Mouse (Mus musculus) ES-E14 (cell line): ENCODE results near the gene A830031A19Rik.

Experiments
- CHD2 ChIP-seq: IDR thresholded peaks from 2 replicates; pipeline ENCODE4 v1.6.1; 2014; ENCODE audit warnings: mild to moderate bottlenecking, low read depth, low read length, inconsistent platforms
- HCFC1 ChIP-seq: IDR thresholded peaks from 2 replicates; pipeline ENCODE4 v1.6.1; 2012; ENCODE audit warnings: low read length, inconsistent platforms, borderline replicate concordance; ENCODE audit not compliant: insufficient read depth
- MAFK ChIP-seq: IDR thresholded peaks from 2 replicates; pipeline ENCODE4 v1.6.1; 2014; ENCODE audit warnings: mild to moderate bottlenecking, low read depth, low read length, inconsistent platforms; ENCODE audit not compliant: insufficient read depth
- ZNF384 ChIP-seq: IDR thresholded peaks from 2 replicates; pipeline ENCODE4 v1.6.1; 2012; ENCODE audit warnings: low read depth, low read length, inconsistent platforms

DNA sequence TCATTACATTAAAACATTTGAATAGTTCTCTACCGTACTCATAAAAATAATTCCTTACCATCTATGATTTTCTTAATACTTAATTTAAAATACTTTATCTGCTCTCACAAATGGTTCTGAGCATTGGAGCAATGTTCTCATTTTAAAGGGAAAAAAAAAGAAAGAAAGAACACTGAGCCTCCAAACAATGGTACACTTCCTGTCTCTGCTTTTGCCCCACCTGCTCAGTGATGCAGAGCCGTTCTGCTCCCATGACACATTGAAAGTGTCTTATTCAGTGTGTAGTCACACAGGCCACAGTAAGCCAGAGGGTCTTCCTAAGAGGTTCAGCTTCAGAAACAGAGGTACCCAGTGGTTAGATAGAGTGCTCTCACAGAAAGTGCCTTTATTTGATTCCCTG lies 56.1 kb downstream of the A830031A19Rik start:
- TF ChIP-seq ZNF384 = no peak
- TF ChIP-seq MAFK = no peak
- no peak for TF ChIP-seq HCFC1
- no peak for TF ChIP-seq CHD2
